Mouse (Mus musculus) brain, embryonic 18.5 days (tissue): ENCODE measurements around the gene Chst15.
A peak's percentile ranks its signal among the peaks of the same experiment; 100 is the strongest.

Experiments
- DNase-seq: peaks from one replicate; pipeline ENCODE4 v3.0.0-alpha.2; 2012; ENCODE audit warnings: low read depth, low spot score

The Chst15 gene

GRCm38 (mm10) chr7:132226379-132227074 is 90.5 kb downstream of the Chst15 start:
- peak; percentile 64 for DNase-seq

DNA sequence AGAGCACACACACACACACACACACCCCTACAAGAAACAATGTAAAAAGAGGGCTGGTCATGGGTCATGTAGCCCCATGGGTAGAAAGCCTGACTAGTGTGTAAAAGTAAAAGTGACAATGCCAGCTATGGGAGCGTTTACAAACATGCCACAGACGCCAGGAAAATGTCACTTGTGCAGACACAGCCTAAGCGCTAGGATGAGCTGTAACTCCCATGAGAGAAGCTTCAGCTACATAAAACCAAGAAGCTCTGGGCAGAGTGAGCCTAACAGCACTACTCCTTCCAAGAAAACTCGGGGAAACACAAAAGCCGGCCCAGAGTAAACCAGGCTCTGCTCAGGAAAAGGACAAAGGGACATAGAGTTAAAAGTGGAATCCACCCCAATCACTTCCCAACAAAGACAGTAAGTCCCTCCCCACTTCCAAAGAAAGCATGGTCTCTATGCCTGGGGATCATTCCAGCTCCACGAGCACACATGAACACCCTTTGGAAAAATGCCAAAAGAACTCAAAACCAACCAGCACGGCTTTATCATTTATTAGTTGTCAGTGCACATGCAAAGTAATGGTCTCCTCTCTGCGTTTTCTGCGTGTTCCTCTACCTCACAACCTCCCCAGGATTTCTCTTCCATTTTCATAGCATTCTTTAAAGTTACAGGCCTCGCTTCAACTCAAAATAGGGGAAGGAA is 93.4 kb downstream of the Chst15 start:
- DNase-seq, result no peak

DNA sequence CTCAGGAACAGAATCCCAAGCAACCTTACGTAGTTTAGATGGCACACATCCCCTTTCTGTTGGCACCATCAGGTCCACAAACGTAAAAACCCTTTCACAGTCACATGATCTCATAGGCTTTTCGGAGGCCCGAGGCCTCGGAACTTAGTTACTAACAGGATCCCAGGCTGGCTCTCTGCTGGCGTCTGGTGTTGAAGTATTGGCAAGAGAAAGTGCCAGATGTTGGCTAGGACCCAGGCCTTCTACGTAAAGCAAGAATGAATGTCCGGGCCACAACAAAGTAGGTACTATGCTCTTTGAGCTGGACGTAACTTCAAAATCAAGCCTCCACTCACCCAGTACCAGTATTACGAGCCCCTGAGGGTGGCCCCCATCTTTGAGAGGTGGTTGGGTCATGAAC is 103.0 kb downstream of the Chst15 start:
- no peak for DNase-seq

DNA sequence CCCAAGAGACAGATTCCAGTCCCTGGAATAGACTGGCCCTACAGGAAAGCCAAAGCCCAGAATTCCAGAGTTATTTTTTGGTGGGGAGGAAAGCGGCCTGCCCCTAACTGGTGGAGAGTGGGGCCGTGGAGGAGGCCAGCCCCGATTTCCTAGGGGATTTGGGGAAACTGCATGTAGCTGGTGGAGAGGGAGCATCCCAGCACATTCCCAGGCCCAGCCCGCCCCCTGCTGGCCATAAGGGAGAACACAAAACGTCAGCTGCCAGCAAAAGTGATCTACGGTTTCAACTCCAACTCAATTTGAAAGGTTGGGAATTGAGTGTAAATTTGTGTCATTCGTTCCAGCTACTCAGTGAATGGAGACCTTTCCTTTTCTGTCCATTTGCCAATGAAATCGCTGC is 103.6 kb downstream of the Chst15 start:
- DNase-seq, result no peak

DNA sequence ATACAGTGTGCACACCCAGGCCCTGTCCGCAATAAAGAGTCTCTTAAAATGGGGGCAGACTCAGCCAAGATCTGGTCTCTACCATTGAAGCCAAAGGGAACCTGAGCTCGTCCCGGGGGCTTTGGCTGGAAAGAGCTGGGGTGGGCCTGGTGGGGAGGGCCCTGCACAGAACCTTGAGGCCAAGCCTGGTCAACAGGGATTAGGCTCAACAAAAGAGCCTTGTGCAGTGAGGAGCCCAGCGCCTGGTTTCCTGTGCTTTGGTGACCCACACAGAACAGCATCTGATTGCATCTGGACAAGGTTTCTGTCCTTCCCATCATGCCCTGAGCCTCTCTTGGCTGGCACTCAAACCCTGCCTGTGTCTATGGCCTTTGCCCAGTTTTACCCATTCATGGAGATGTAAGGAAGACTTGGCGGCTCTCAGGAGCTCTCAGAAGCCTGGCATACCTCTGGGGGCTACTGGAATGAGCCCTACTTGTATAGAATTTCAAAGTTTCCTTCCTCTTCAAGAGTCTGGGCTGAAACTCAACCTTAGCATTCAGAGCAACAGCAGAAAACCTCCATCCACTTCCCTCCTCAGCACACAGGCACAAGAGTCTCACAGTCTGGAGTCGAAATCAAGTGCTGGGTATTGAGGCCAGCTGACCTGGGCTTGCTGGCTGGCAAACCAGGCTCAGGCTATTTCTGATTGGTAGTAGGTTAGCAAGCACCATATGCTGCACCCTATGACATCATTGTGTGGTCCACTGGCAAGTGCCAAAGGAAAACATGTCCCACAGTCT is 104.9 kb downstream of the Chst15 start:
- no peak for DNase-seq

DNA sequence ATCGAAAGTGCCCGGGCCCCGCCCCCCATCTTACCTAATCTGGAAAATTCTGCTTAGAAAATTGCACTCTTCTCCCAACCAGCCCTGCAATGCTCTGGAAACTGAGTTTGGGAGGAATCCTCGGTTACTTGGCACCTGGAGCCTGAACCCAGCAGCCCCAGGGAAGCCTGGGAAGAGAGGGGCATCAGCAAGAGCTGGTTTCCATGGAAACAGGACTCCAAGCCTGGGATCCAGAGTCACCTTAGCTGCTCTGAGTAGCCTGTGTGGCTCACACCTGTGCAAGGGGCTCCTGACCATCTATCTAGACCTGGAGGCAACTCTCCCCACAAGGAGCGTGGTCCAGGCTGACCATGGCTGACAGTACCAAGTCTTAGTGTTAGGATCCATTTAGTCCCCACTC is 106.4 kb downstream of the Chst15 start:
- no peak for DNase-seq

- no peak for DNase-seq
Measured at GRCm38 (mm10) chr7:132208946-132209651, 107.9 kb downstream of the Chst15 start.

GRCm38 (mm10) chr7:132204073-132204612 is 112.9 kb downstream of the Chst15 start:
- DNase-seq, result no peak

DNA sequence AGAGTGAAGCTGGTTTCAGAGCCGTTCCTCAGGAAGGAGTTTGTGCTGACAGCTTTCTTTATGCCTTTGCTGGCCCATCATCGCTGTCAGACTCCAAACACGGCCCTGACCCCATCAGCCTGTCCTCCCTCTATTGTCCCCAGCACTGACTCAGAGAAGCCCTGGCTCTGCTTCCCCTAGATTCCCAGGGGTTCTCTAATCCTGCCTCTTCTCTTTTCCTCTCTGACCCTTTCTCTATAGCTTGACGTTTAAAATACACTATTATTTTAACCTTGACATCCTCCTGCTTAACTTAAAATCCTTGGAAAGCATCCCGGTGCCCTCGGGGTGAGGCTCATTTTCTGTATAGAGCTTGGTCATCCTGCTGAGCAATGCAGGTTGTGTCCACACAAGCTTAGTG is 117.3 kb downstream of the Chst15 start:
- no peak for DNase-seq

DNA sequence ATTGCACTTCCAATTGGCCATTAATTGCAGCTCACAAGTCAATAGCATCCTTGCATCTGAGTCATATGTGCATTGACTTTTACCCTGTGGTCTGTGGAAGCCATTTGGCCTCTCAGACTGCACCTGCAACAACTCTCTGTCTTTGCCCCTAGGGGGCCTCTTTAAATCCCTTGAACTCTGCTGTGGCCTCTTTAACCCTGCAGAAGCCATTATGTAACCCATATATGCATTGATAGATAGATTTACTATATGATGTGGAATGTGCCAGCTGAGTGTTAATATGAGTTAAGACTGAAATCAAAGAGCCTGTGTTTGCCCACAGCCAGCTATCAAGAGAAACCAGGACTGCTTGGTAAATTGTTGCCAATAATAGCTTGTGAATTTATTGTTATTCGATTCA is 118.2 kb downstream of the Chst15 start:
- no peak for DNase-seq

DNA sequence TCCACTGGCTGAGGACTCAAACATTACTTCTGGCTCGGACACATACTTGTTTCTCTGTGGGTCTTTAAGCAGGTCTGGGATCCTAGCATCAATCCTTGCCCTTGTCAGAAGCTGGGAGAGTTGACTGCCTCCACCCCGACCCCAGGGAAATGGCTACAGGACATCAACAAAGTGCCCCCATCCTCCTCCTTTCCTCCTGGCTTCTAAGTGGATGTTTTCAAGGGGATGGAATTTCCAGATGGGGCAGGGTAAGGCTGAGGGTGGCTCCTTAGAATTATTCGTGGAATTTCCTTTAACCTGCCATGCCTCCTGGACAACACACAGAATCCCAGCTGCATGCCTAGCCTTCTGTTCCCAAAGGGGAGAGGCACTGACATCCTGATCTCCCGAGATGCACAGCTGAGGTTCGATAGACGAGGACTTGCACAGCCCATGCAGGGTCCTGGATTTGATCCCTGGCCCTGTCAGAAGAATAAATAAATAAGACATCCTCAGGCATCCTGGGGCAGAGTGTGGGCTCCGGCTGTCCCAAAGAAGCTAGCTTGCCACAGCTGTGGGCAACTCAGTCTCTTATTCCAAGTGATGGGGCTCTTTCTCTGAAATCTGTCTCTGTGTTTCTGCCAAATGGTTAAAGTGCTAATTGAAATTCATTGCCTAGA is 119.1 kb downstream of the Chst15 start:
- no peak for DNase-seq

- DNase-seq, result no peak
Measured at GRCm38 (mm10) chr7:132196581-132196980, 120.4 kb downstream of the Chst15 start.

GRCm38 (mm10) chr7:132193606-132194005 is 123.4 kb downstream of the Chst15 start:
- DNase-seq, result no peak

GRCm38 (mm10) chr7:132187456-132187855 is 129.6 kb downstream of the Chst15 start:
- no peak for DNase-seq
